Mouse (Mus musculus): ENCODE measurements around the gene Chac1. TPM values are rescaled to one million over a fixed set of nuclear protein-coding genes. Genes with fewer than 3 reads are reported as not detected.

The Chac1 gene
- total and polyA plus RNA-seq, 3 experiments = not detected

- no peak for DNase-seq (ENCODE audit: low spot score)
- H3K36me3 ChIP-seq (replicated peaks) = no peaks in the 10 kb centered on the region
- no peaks in the 10 kb centered on the region for H3K9me3 ChIP-seq (replicated peaks)
- TF ChIP-seq GATA1 (IDR thresholded peaks at IDR 0.05; ENCODE audit: borderline replicate concordance, low read length) (no peak), POLR2AphosphoS5 (IDR thresholded peaks at IDR 0.05; ENCODE audit: insufficient replicate concordance, low read depth, low read length) (no peak), CTCF (IDR thresholded peaks at IDR 0.05; ENCODE audit: low read depth, low read length) (no peak), TAL1 (conservative IDR thresholded peaks at IDR 0.05; ENCODE audit: low read depth, low read length) (no peak), GATA2 (IDR thresholded peaks at IDR 0.05; ENCODE audit: borderline replicate concordance, low read depth, low read length) (no peak)
- ATAC-seq (ENCODE audit: extremely low read depth, insufficient number of reproducible peaks, low FRiP score, poor library complexity, severe bottlenecking) = no peak
- H3K4me3 ChIP-seq (ENCODE audit: low read depth, low read length) = no peak overlapping the region
- H3K27me3 ChIP-seq (ENCODE audit: insufficient read depth, low read length) = peaks cover 51% of the 10 kb centered on the region
- H3K4me1 ChIP-seq (ENCODE audit: insufficient read depth, low read depth, low read length) = peaks cover 29% of the 10 kb centered on the region
Observed at GRCm38 (mm10) chr2:119334135-119334534, 16.9 kb upstream of the Chac1 start.

GRCm38 (mm10) chr2:119334964-119335525 is 16.0 kb upstream of the Chac1 start:
- H3K4me3 ChIP-seq (ENCODE audit: low read depth, low read length) = no peak overlapping the region
- no peaks in the 10 kb centered on the region for H3K36me3 ChIP-seq (replicated peaks)
- ATAC-seq (ENCODE audit: extremely low read depth, insufficient number of reproducible peaks, low FRiP score, poor library complexity, severe bottlenecking) (no peak), DNase-seq (ENCODE audit: low spot score) (no peak)
- TF ChIP-seq CTCF (IDR thresholded peaks at IDR 0.05; ENCODE audit: low read depth, low read length) (no peak), GATA1 (IDR thresholded peaks at IDR 0.05; ENCODE audit: borderline replicate concordance, low read length) (no peak), TAL1 (conservative IDR thresholded peaks at IDR 0.05; ENCODE audit: low read depth, low read length) (no peak), GATA2 (IDR thresholded peaks at IDR 0.05; ENCODE audit: borderline replicate concordance, low read depth, low read length) (no peak), POLR2AphosphoS5 (IDR thresholded peaks at IDR 0.05; ENCODE audit: insufficient replicate concordance, low read depth, low read length) (no peak)
- H3K9me3 ChIP-seq (replicated peaks) = peaks cover under 1% of the 10 kb centered on the region; the same call in 1 of the 2 replicates
- peaks cover 27% of the 10 kb centered on the region for H3K4me1 ChIP-seq (ENCODE audit: insufficient read depth, low read depth, low read length)
- H3K27me3 ChIP-seq (ENCODE audit: insufficient read depth, low read length) = peaks cover 46% of the 10 kb centered on the region

GRCm38 (mm10) chr2:119335535-119335934 is 15.5 kb upstream of the Chac1 start:
- TF ChIP-seq GATA1 (IDR thresholded peaks at IDR 0.05; ENCODE audit: borderline replicate concordance, low read length) (no peak), POLR2AphosphoS5 (IDR thresholded peaks at IDR 0.05; ENCODE audit: insufficient replicate concordance, low read depth, low read length) (no peak), CTCF (IDR thresholded peaks at IDR 0.05; ENCODE audit: low read depth, low read length) (no peak), GATA2 (IDR thresholded peaks at IDR 0.05; ENCODE audit: borderline replicate concordance, low read depth, low read length) (no peak), TAL1 (conservative IDR thresholded peaks at IDR 0.05; ENCODE audit: low read depth, low read length) (no peak)
- Histone ChIP-seq H3K36me3 (replicated peaks) (no peaks in the 10 kb centered on the region), H3K27me3 (ENCODE audit: insufficient read depth, low read length) (peaks cover 42% of the 10 kb centered on the region), H3K9me3 (replicated peaks) (peaks cover 3% of the 10 kb centered on the region), H3K4me1 (ENCODE audit: insufficient read depth, low read depth, low read length) (peaks cover 27% of the 10 kb centered on the region), H3K4me3 (ENCODE audit: low read depth, low read length) (no peak overlapping the region)
- ATAC-seq (ENCODE audit: extremely low read depth, insufficient number of reproducible peaks, low FRiP score, poor library complexity, severe bottlenecking) (no peak), DNase-seq (ENCODE audit: low spot score) (no peak)

GRCm38 (mm10) chr2:119336002-119336401 is 15.0 kb upstream of the Chac1 start:
- Histone ChIP-seq H3K4me1 (ENCODE audit: insufficient read depth, low read depth, low read length) (peaks cover 27% of the 10 kb centered on the region), H3K9me3 (replicated peaks) (peaks cover 3% of the 10 kb centered on the region), H3K4me3 (ENCODE audit: low read depth, low read length) (no peak overlapping the region), H3K36me3 (replicated peaks) (no peaks in the 10 kb centered on the region), H3K27me3 (ENCODE audit: insufficient read depth, low read length) (peaks cover 37% of the 10 kb centered on the region)
- DNase-seq (ENCODE audit: low spot score) = no peak
- no peak for ATAC-seq (ENCODE audit: extremely low read depth, insufficient number of reproducible peaks, low FRiP score, poor library complexity, severe bottlenecking)
- TF ChIP-seq TAL1 (conservative IDR thresholded peaks at IDR 0.05; ENCODE audit: low read depth, low read length) (no peak), CTCF (IDR thresholded peaks at IDR 0.05; ENCODE audit: low read depth, low read length) (no peak), GATA1 (IDR thresholded peaks at IDR 0.05; ENCODE audit: borderline replicate concordance, low read length) (no peak), GATA2 (IDR thresholded peaks at IDR 0.05; ENCODE audit: borderline replicate concordance, low read depth, low read length) (no peak), POLR2AphosphoS5 (IDR thresholded peaks at IDR 0.05; ENCODE audit: insufficient replicate concordance, low read depth, low read length) (no peak)

GRCm38 (mm10) chr2:119336470-119336869 is 14.6 kb upstream of the Chac1 start:
- TF ChIP-seq GATA1 (IDR thresholded peaks at IDR 0.05; ENCODE audit: borderline replicate concordance, low read length) (no peak), GATA2 (IDR thresholded peaks at IDR 0.05; ENCODE audit: borderline replicate concordance, low read depth, low read length) (no peak), TAL1 (conservative IDR thresholded peaks at IDR 0.05; ENCODE audit: low read depth, low read length) (no peak), POLR2AphosphoS5 (IDR thresholded peaks at IDR 0.05; ENCODE audit: insufficient replicate concordance, low read depth, low read length) (no peak), CTCF (IDR thresholded peaks at IDR 0.05; ENCODE audit: low read depth, low read length) (no peak)
- DNase-seq (ENCODE audit: low spot score) = no peak
- no peak for ATAC-seq (ENCODE audit: extremely low read depth, insufficient number of reproducible peaks, low FRiP score, poor library complexity, severe bottlenecking)
- Histone ChIP-seq H3K4me3 (ENCODE audit: low read depth, low read length) (no peak overlapping the region), H3K36me3 (replicated peaks) (no peaks in the 10 kb centered on the region), H3K9me3 (replicated peaks) (peaks cover 3% of the 10 kb centered on the region), H3K27me3 (ENCODE audit: insufficient read depth, low read length) (peaks cover 32% of the 10 kb centered on the region), H3K4me1 (ENCODE audit: insufficient read depth, low read depth, low read length) (peaks cover 27% of the 10 kb centered on the region)

- TF ChIP-seq GATA1 (IDR thresholded peaks at IDR 0.05; ENCODE audit: borderline replicate concordance, low read length) = no peak
- TF ChIP-seq CTCF (IDR thresholded peaks at IDR 0.05; ENCODE audit: low read depth, low read length) = peak; percentile 78; the same call in 1 of the 2 replicates
- TF ChIP-seq TAL1 (conservative IDR thresholded peaks at IDR 0.05; ENCODE audit: low read depth, low read length) = no peak
- no peak for TF ChIP-seq GATA2 (IDR thresholded peaks at IDR 0.05; ENCODE audit: borderline replicate concordance, low read depth, low read length)
- Histone ChIP-seq H3K27me3 (ENCODE audit: insufficient read depth, low read length) (peaks cover 25% of the 10 kb centered on the region), H3K4me3 (ENCODE audit: low read depth, low read length) (peak overlapping the region; percentile 71), H3K36me3 (replicated peaks) (no peaks in the 10 kb centered on the region), H3K9me3 (replicated peaks) (peaks cover 6% of the 10 kb centered on the region), H3K4me1 (ENCODE audit: insufficient read depth, low read depth, low read length) (peaks cover 27% of the 10 kb centered on the region)
- DNase-seq (ENCODE audit: low spot score) = peak; percentile 93
- ATAC-seq (ENCODE audit: extremely low read depth, insufficient number of reproducible peaks, low FRiP score, poor library complexity, severe bottlenecking) = peak; percentile 60
Observed at GRCm38 (mm10) chr2:119337425-119338265, 13.4 kb upstream of the Chac1 start.
